Mouse (Mus musculus) midbrain, postnatal 0 days (tissue): Measurements from ENCODE around the gene Itpk1. TPM values are rescaled to one million over a fixed set of nuclear protein-coding genes. Genes with fewer than 3 reads are reported as not detected.

Experiments
- ATAC-seq: fragments of 200-750 bp; cut with Nextera tagmentation; 2 replicates; pipeline ENCODE4 v1.8.0; 2017; ENCODE audit warnings: moderate number of reproducible peaks, mild to moderate bottlenecking, moderate TSS enrichment, moderate library complexity; ENCODE audit not compliant: low FRiP score
- DNase-seq: peaks from one replicate; pipeline ENCODE4 v3.0.0-alpha.2; 2015; ENCODE audit warnings: low spot score
- H3K27ac ChIP-seq: fragments of 300-500 bp; sonication (generic); 2 replicates; pipeline ENCODE4 v1.5.1; 2014; ENCODE audit warnings: low read depth, mild to moderate bottlenecking, low read length, mixed read lengths
- H3K27me3 ChIP-seq: fragments of 300-500 bp; sonication (generic); 2 replicates; pipeline ENCODE4 v1.6.1; 2014; ENCODE audit warnings: low read length, control low read depth, mixed read lengths; ENCODE audit not compliant: insufficient read depth
- H3K36me3 ChIP-seq: fragments of 300-500 bp; sonication (generic); 2 replicates; pipeline ENCODE4 v1.6.1; 2014; ENCODE audit warnings: low read length, control low read depth, mixed read lengths; ENCODE audit not compliant: insufficient read depth
- H3K4me1 ChIP-seq: fragments of 300-500 bp; sonication (generic); 2 replicates; pipeline ENCODE4 v1.6.1; 2014; ENCODE audit warnings: mild to moderate bottlenecking, control low read depth, antibody characterized with exemption, low read length, mixed read lengths; ENCODE audit not compliant: insufficient read depth
- H3K4me2 ChIP-seq: fragments of 300-500 bp; sonication (generic); 2 replicates; pipeline ENCODE4 v1.6.1; 2014; ENCODE audit warnings: low read depth, mild to moderate bottlenecking, low read length, mixed read lengths; ENCODE audit not compliant: poor library complexity, severe bottlenecking
- H3K4me3 ChIP-seq: fragments of 300-500 bp; sonication (generic); 2 replicates; pipeline ENCODE4 v1.5.1; 2014; ENCODE audit warnings: low read depth, mild to moderate bottlenecking, low read length, moderate library complexity
- H3K9ac ChIP-seq: fragments of 300-500 bp; sonication (generic); replicated peaks from 2 replicates; pipeline ENCODE4 v1.6.1; 2014; ENCODE audit warnings: mild to moderate bottlenecking, low read length, moderate library complexity, mixed read lengths; ENCODE audit not compliant: poor library complexity, severe bottlenecking
- H3K9me3 ChIP-seq: fragments of 300-500 bp; sonication (generic); 2 replicates; pipeline ENCODE4 v1.6.1; 2016; ENCODE audit warnings: low read length, control low read depth
- CTCF ChIP-seq: IDR thresholded peaks from 2 replicates; pipeline ENCODE4 v1.5.1; 2016; ENCODE audit warnings: antibody characterized with exemption, mild to moderate bottlenecking
- WGBS: fragments of 180-500 bp; shearing (Covaris S2); extraction: QIAGEN DNeasy Blood & Tissue Kit; methylation state at CpG from one replicate; pipeline ENCODE4 v1.1.7; 2014; 5-methylcytosine and 5-hydroxymethylcytosine counted together
- polyA plus RNA-seq: library from polyadenylated mRNA; unstranded; fragments of >200 nt; fragmentation: Nextera tagmentation; extraction: Ambion mirVana; gene quantifications from 2 replicates; pipeline ENCODE4 v1.2.1, GENCODE M21; 2015
- total RNA-seq: library from RNA; depleted of rRNA; stranded (reverse); fragments of >200 nt; gene quantifications from 2 replicates; pipeline ENCODE4 v1.2.3, GENCODE M21; 2014

The Itpk1 gene
- total and polyA plus RNA-seq, 2 experiments from 2014 or later = 39.0 to 66.6 TPM

DNA sequence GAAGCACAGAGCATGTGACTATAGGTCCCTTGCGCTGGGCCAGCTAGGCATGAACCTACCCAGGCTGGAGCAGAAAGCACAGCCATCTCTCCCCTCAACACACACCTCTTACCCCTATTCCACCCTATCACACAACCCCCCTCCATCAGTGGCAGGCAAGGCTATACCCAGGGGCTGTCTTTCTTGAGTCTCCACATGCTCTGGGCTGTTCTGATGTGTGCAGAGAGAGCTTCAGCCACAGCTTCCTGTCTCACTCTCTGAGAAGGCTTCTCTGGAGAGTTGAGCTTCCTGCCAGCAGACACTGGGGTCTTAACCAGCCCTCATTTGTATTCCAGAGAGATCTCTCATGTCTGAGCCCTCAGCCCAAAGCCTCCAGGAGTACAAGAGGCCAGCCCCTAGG, 92.3 kb downstream of the Itpk1 start:
- no peak overlapping the region for H3K9ac ChIP-seq
- no peak for ATAC-seq
- no peak overlapping the region for H3K4me2 ChIP-seq
- no peak for DNase-seq
- no peaks in the 10 kb centered on the region for H3K27me3 ChIP-seq
- no peak overlapping the region for H3K27ac ChIP-seq
- no peak for TF ChIP-seq CTCF
- H3K4me1 ChIP-seq = no peaks in the 10 kb centered on the region
- H3K9me3 ChIP-seq = no peaks in the 10 kb centered on the region
- WGBS = 95% methylated on average over 1 of the region's 1 CpGs
- H3K36me3 ChIP-seq = no peaks in the 10 kb centered on the region
- no peak overlapping the region for H3K4me3 ChIP-seq

DNA sequence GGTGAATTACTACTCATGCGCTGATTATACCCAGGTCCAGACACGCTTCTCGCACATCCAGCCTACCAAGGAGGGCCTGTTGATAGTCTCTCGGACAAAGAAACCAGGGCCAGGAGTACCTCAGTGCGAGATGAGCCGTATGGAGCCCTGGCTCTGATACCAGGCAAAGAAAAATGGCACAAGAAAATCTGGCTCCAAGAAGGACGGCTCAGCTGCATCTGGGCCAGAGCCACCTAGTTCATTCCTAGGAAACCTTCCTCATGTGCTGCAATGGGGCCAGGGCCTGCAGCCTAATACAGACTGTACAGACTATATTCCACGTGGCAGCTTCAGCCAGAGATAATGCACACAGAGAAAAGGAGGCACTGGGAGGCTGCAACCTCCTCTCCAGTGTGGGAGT, 93.8 kb downstream of the Itpk1 start:
- WGBS = 92% methylated on average over 8 of the region's 8 CpGs
- Histone ChIP-seq H3K27me3 (no peaks in the 10 kb centered on the region), H3K9me3 (no peaks in the 10 kb centered on the region), H3K4me3 (no peak overlapping the region), H3K36me3 (no peaks in the 10 kb centered on the region), H3K27ac (no peak overlapping the region), H3K4me1 (no peaks in the 10 kb centered on the region), H3K9ac (no peak overlapping the region), H3K4me2 (no peak overlapping the region)
- DNase-seq (no peak), ATAC-seq (no peak)
- TF ChIP-seq CTCF = no peak

DNA sequence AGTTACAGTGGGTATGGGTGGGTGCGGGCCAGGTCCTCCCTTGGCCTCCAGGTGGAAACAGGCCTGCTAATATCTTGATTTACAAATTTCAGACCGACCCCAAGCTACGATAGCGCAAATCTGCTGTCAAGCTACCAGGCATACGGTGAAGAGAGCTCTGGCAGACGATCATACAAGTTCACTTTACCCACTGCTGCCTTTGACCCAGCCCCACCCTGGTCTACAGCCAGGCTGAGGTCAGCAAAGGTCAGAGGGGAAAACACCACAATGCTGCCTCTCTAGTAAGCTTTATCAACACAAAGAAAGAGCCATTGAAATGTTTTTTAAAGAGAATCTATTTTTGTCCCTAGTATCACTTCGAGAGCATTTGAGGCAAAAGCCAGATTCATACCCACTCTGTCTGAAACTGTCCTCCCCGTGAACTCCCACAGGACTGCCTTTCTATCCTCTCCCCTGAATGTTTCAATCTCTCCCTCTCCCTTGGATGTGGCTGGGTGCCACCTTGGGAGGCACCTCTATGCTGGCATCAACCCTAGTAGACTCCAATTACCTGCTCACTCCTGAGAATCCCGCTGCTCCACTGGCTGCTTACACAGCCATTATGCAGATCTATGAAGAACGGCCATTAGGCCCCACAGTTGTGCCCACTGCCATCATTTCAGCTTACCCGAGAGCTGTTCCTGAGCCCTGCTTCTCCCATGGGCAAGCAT, 96.8 kb downstream of the Itpk1 start:
- H3K4me1 ChIP-seq = no peaks in the 10 kb centered on the region
- H3K4me3 ChIP-seq = no peak overlapping the region
- no peak for ATAC-seq
- no peak overlapping the region for H3K4me2 ChIP-seq
- H3K9ac ChIP-seq = no peak overlapping the region
- no peak for TF ChIP-seq CTCF
- no peaks in the 10 kb centered on the region for H3K9me3 ChIP-seq
- no peaks in the 10 kb centered on the region for H3K27me3 ChIP-seq
- no peak overlapping the region for H3K27ac ChIP-seq
- WGBS = 81% methylated on average over 11 of the region's 11 CpGs
- no peak for DNase-seq
- H3K36me3 ChIP-seq = peaks cover 3% of the 10 kb centered on the region; the same call in 1 of the 2 replicates

DNA sequence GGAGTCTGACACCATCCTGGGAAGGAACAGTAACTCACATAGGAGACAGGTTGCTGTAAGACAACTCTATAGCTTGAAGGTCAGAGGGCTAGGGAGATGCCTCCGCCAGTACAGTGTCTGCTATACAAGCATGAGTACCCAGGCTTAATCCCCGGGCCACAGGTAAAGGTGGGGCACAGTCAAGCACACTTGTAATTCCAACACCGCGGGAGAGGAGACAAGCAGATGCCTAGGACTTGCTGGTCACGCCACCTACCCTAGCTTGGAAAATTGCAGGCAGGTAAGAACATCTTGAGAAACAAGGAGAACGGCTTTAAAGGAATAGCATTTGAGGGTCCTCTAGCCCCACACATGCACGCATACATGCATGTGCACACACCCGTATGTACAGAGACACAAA, 97.7 kb downstream of the Itpk1 start:
- Histone ChIP-seq H3K9ac (no peak overlapping the region), H3K9me3 (no peaks in the 10 kb centered on the region), H3K36me3 (peaks cover 3% of the 10 kb centered on the region; the same call in 1 of the 2 replicates), H3K4me2 (no peak overlapping the region), H3K27me3 (no peaks in the 10 kb centered on the region), H3K4me1 (0 out of 2 replicates have a peak, but pooled peaks cover 2% of the 10 kb centered on the region), H3K27ac (no peak overlapping the region), H3K4me3 (no peak overlapping the region)
- 93% methylated on average over 8 of the region's 8 CpGs for WGBS
- DNase-seq (no peak), ATAC-seq (no peak)
- TF ChIP-seq CTCF = no peak

DNA sequence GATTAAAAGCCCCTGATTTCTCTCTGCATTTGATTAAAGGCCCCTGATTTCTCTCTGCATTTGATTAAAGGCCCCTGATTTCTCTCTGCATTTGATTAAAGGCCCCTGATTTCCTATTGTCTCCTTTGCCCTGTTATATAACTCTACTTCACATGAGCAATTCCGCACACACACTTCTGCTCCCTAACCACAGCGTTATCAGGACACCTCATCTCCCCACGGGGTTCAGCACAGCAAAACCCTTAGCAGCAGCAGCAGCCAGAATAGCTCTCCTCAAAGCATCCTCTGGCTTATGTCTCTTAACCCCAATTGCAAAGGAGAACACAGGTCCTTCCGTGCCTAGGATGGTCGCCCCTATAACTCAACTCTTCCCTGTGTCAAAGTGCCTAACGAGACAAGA, 99.1 kb downstream of the Itpk1 start:
- Histone ChIP-seq H3K27ac (no peak overlapping the region), H3K9ac (no peak overlapping the region), H3K4me2 (no peak overlapping the region), H3K27me3 (no peaks in the 10 kb centered on the region), H3K9me3 (no peaks in the 10 kb centered on the region), H3K4me1 (0 out of 2 replicates have a peak, but pooled peaks cover 7% of the 10 kb centered on the region), H3K4me3 (no peak overlapping the region), H3K36me3 (peaks cover 3% of the 10 kb centered on the region; the same call in 1 of the 2 replicates)
- no peak for DNase-seq
- no peak for TF ChIP-seq CTCF
- 94% methylated on average over 6 of the region's 6 CpGs for WGBS
- no peak for ATAC-seq

DNA sequence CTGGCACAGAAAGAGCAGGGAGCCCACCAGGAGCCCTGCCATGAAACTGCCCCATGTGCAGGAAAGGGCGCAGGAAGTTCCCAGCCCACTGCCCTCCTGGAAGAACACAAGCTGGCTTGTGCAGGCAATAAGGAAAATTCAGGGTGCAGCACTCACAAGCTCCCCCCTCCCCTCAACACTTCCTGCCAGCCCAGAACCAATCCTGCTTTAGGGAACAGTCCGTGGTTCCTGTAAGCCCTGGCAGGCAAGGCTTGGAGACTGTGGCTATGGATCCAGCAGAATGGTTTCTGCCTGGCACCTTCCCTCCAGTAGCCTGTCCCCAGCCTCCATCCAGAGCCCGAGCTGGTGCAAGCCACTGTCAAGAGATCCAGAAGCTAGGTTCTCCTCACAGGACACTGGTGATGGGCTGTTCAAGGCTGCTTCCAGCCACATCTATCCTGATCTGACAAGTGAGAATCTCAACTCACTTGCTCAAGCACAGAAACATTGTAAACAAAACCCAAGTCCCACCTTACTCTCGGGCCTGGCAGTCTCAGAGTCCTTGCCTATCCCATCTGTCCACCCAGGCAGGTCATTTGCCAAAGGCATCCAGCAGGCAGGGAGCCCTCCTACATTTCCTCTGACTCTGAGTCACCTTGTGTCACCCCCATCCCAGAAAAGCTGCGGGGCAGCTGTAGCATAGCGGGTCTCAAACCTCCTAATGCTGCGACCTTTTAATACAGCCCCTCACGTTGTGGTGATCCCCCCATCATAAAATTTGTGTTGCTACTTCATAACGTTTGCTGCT, 102.3 kb downstream of the Itpk1 start:
- H3K27ac ChIP-seq = no peak overlapping the region
- H3K9me3 ChIP-seq = no peaks in the 10 kb centered on the region
- no peaks in the 10 kb centered on the region for H3K27me3 ChIP-seq
- 0 out of 2 replicates have a peak, but pooled peaks cover 7% of the 10 kb centered on the region for H3K4me1 ChIP-seq
- H3K36me3 ChIP-seq = peaks cover 3% of the 10 kb centered on the region; the same call in 1 of the 2 replicates
- DNase-seq = no peak
- no peak for ATAC-seq
- H3K4me2 ChIP-seq = no peak overlapping the region
- no peak overlapping the region for H3K4me3 ChIP-seq
- H3K9ac ChIP-seq = no peak overlapping the region
- no peak for TF ChIP-seq CTCF
- WGBS = 78% methylated on average over 9 of the region's 9 CpGs
